Mouse (Mus musculus) liver, adult 2 months (tissue): ENCODE measurements around the gene Tcf7l1.

Experiments used
- CTCF ChIP-seq: fragments of 200-500 bp; IDR thresholded peaks from 2 replicates; pipeline ENCODE4 v1.5.1; 2011; ENCODE audit warnings: low read depth, low read length, control low read depth
- POLR2A ChIP-seq: fragments of 200-500 bp; IDR thresholded peaks from 2 replicates; pipeline ENCODE4 v1.6.1; 2011; ENCODE audit warnings: low read length, control low read depth; ENCODE audit not compliant: insufficient read depth; ENCODE audit errors: extremely low read depth

- TF ChIP-seq CTCF = no peak
- TF ChIP-seq POLR2A = no peak
These were observed 180.3 kb downstream of the Tcf7l1 start for GRCm38 (mm10) chr6:72608662-72609184.
